Mouse (Mus musculus) brain, embryonic 14.5 days (tissue): Measurements from ENCODE around the gene Cald1.

Source experiments
- CTCF ChIP-seq: fragments of 200-500 bp; IDR thresholded peaks from 2 replicates; pipeline ENCODE4 v1.5.1; 2012; ENCODE audit warnings: inconsistent platforms, mild to moderate bottlenecking, moderate library complexity, borderline replicate concordance; ENCODE audit not compliant: insufficient read depth, insufficient read length; ENCODE audit errors: extremely low read depth
- POLR2A ChIP-seq: fragments of 200-500 bp; IDR thresholded peaks from 2 replicates; pipeline ENCODE4 v1.6.1; 2012; ENCODE audit warnings: mild to moderate bottlenecking, inconsistent platforms, borderline replicate concordance; ENCODE audit not compliant: poor library complexity, insufficient read depth, insufficient read length, severe bottlenecking; ENCODE audit errors: extremely low read depth

- no peak for TF ChIP-seq CTCF
- no peak for TF ChIP-seq POLR2A
These were observed 184.2 kb downstream of the Cald1 start for GRCm38 (mm10) chr6:34782493-34782892.
